Mouse (Mus musculus): ENCODE results near the gene 4930412O13Rik. TPM values are rescaled to one million over a fixed set of nuclear protein-coding genes. Genes with fewer than 3 reads are reported as not detected.

The 4930412O13Rik gene
- polyA plus RNA-seq, 1 experiment from 2014 or later: not detected

GRCm38 (mm10) chr2:9926194-9926904 is 45.3 kb downstream of the 4930412O13Rik start:
- 23% methylated on average over 7 of the region's 7 CpGs for WGBS
- no peak overlapping the region for H3K27ac ChIP-seq
- H3K4me2 ChIP-seq: no peak overlapping the region
- peaks cover 13% of the 10 kb centered on the region for H3K4me1 ChIP-seq
- no peak overlapping the region for H3K9ac ChIP-seq
- H3K27me3 ChIP-seq: peaks cover 9% of the 10 kb centered on the region; the same call in 1 of the 2 replicates
- peak; percentile 48; the same call in 1 of the 2 replicates for ATAC-seq
- H3K4me3 ChIP-seq: no peak overlapping the region
- H3K9me3 ChIP-seq (replicated peaks): no peaks in the 10 kb centered on the region
- no peaks in the 10 kb centered on the region for H3K36me3 ChIP-seq (ENCODE audit: poor library complexity, severe bottlenecking)

- Histone ChIP-seq H3K4me2 (no peak overlapping the region), H3K4me3 (no peak overlapping the region), H3K4me1 (peaks cover 13% of the 10 kb centered on the region), H3K27ac (no peak overlapping the region), H3K9me3 (replicated peaks) (no peaks in the 10 kb centered on the region), H3K36me3 (ENCODE audit: poor library complexity, severe bottlenecking) (no peaks in the 10 kb centered on the region), H3K9ac (no peak overlapping the region), H3K27me3 (peaks cover 9% of the 10 kb centered on the region; the same call in 1 of the 2 replicates)
- ATAC-seq: no peak
- 61% methylated on average over 4 of the region's 4 CpGs for WGBS
Observed at GRCm38 (mm10) chr2:9926905-9927283, 45.8 kb downstream of the 4930412O13Rik start.

Other genes starting within 250 kb of the 4930412O13Rik start
- not detected in 2 replicates for gene 9230102O04Rik, start 8.3 kb downstream of the 4930412O13Rik start, polyA plus RNA-seq (2015; fragmentation: Nextera tagmentation; extraction: Ambion mirVana)
- 1.4 and 3.3 TPM in 2 replicates for gene Gata3, start 8.8 kb downstream of the 4930412O13Rik start, polyA plus RNA-seq (2015; fragmentation: Nextera tagmentation; extraction: Ambion mirVana)
- 17.7 and 17.9 TPM in 2 replicates for gene Taf3, start 167.3 kb downstream of the 4930412O13Rik start, polyA plus RNA-seq (2015; fragmentation: Nextera tagmentation; extraction: Ambion mirVana)
- gene Atp5c1, start 199.3 kb downstream of the 4930412O13Rik start, polyA plus RNA-seq (2015; fragmentation: Nextera tagmentation; extraction: Ambion mirVana): 536 and 564 TPM in 2 replicates
- gene Kin, start 199.3 kb downstream of the 4930412O13Rik start, polyA plus RNA-seq (2015; fragmentation: Nextera tagmentation; extraction: Ambion mirVana): 41.1 and 46.7 TPM in 2 replicates